Mouse (Mus musculus) urinary bladder, adult 2 months (tissue): ENCODE results near the gene Cmas. TPM values are rescaled to one million over a fixed set of nuclear protein-coding genes. Genes with fewer than 3 reads are reported as not detected.

Source experiments
- DNase-seq: peaks from one replicate; pipeline ENCODE4 v3.0.0; 2022; ENCODE audit warnings: low spot score
- polyA plus RNA-seq: library from polyadenylated mRNA; depleted of rRNA; stranded (reverse); fragments of >200 nt; gene quantifications from 2 replicates; pipeline ENCODE4 v1.2.3, GENCODE M21; 2012

Gene Cmas
- polyA plus RNA-seq, 1 experiment, result 47.6 TPM

- no peak for DNase-seq
These were observed 35.9 kb downstream of the Cmas start for GRCm38 (mm10) chr6:142792241-142792968.

- no peak for DNase-seq
These were observed 37.0 kb downstream of the Cmas start for GRCm38 (mm10) chr6:142793468-142793867.

- no peak for DNase-seq
These were observed 38.6 kb downstream of the Cmas start for GRCm38 (mm10) chr6:142795087-142795486.

- DNase-seq, result no peak
These were observed 39.4 kb downstream of the Cmas start for GRCm38 (mm10) chr6:142795655-142796441.

GRCm38 (mm10) chr6:142797996-142798395 lies 41.5 kb downstream of the Cmas start:
- no peak for DNase-seq

- DNase-seq, result no peak
These were observed 42.4 kb downstream of the Cmas start for GRCm38 (mm10) chr6:142798837-142799236.

- DNase-seq, result no peak
These were observed 43.4 kb downstream of the Cmas start for GRCm38 (mm10) chr6:142799704-142800374.

- DNase-seq, result no peak
These were observed 45.2 kb downstream of the Cmas start for GRCm38 (mm10) chr6:142801687-142802086.

GRCm38 (mm10) chr6:142802617-142803525 lies 46.4 kb downstream of the Cmas start:
- no peak for DNase-seq

GRCm38 (mm10) chr6:142804402-142804801 lies 47.9 kb downstream of the Cmas start, which contains the start of gene Sult6b2:
Gene Sult6b2 (minus strand): TSS chr6:142804502.
- no peak for DNase-seq

GRCm38 (mm10) chr6:142806326-142806725 lies 49.8 kb downstream of the Cmas start:
- DNase-seq, result no peak

- no peak for DNase-seq
These were observed 53.0 kb downstream of the Cmas start for GRCm38 (mm10) chr6:142809373-142810098.

- no peak for DNase-seq
These were observed 53.8 kb downstream of the Cmas start for GRCm38 (mm10) chr6:142810239-142810638.

- no peak for DNase-seq
These were observed 56.5 kb downstream of the Cmas start for GRCm38 (mm10) chr6:142812969-142813368.

GRCm38 (mm10) chr6:142814011-142814410 lies 57.5 kb downstream of the Cmas start:
- DNase-seq, result no peak

- DNase-seq, result peak; percentile 53
These were observed 58.0 kb downstream of the Cmas start for GRCm38 (mm10) chr6:142814495-142814921.

GRCm38 (mm10) chr6:142815513-142815912 lies 59.0 kb downstream of the Cmas start:
- no peak for DNase-seq

GRCm38 (mm10) chr6:142818306-142818705 lies 61.8 kb downstream of the Cmas start:
- DNase-seq, result no peak

- no peak for DNase-seq
These were observed 66.7 kb downstream of the Cmas start for GRCm38 (mm10) chr6:142823008-142823787.
